Mouse (Mus musculus) CH12.LX (cell line): ENCODE results near the gene Chac1. TPM values are rescaled to one million over a fixed set of nuclear protein-coding genes. Genes with fewer than 3 reads are reported as not detected.

Experiments used
- DNase-seq: peaks from one replicate; pipeline ENCODE4 v3.0.0-alpha.2; 2013; ENCODE audit errors: extremely low read depth
- H3K27ac ChIP-seq: 2 replicates; pipeline ENCODE4 v1.5.1; 2012; ENCODE audit warnings: low read depth, mild to moderate bottlenecking, control low read depth, moderate library complexity; ENCODE audit not compliant: insufficient read depth
- H3K27me3 ChIP-seq: replicated peaks from 2 replicates; pipeline ENCODE3; 2012; ENCODE audit warnings: inconsistent platforms
- H3K36me3 ChIP-seq, 2 experiments: replicated peaks in 1 of 2; 2 replicates each; pipeline versions ENCODE3 to v1.6.1; 2012; ENCODE audit warnings: inconsistent platforms in 1 of 2, low read length in 1 of 2, mild to moderate bottlenecking in 1 of 2, mixed read lengths in 1 of 2, moderate library complexity in 1 of 2; ENCODE audit not compliant: control insufficient read depth in 1 of 2, insufficient read depth in 1 of 2
- H3K4me1 ChIP-seq, 2 experiments: 2 replicates each; pipeline ENCODE4 v1.6.1; 2012; ENCODE audit warnings: inconsistent platforms in 1 of 2, moderate library complexity in 1 of 2; ENCODE audit not compliant: insufficient read depth in 2 of 2, control insufficient read depth in 1 of 2
- H3K4me2 ChIP-seq: 2 replicates; pipeline ENCODE4 v1.6.1; 2012; ENCODE audit warnings: low read depth, mild to moderate bottlenecking, control low read depth; ENCODE audit not compliant: poor library complexity, insufficient read depth, severe bottlenecking
- H3K4me3 ChIP-seq, 3 experiments: fragments of 150-350 bp in 1 of 3; sonication (generic) in 1 of 3; replicated peaks in 1 of 3; 2 replicates each; pipeline versions ENCODE3 to v1.5.1; 2011 to 2012; ENCODE audit warnings: low read depth in 2 of 3, low read length in 2 of 3, mild to moderate bottlenecking in 2 of 3, moderate library complexity in 2 of 3, control low read depth in 1 of 3, improper control_type of control experiment in 1 of 3, inconsistent platforms in 1 of 3, mixed read lengths in 1 of 3; ENCODE audit not compliant: poor library complexity in 1 of 3
- H3K79me2 ChIP-seq: replicated peaks from 2 replicates; pipeline ENCODE4 v1.6.1; 2012; ENCODE audit warnings: mild to moderate bottlenecking, moderate library complexity; ENCODE audit not compliant: control insufficient read depth, poor library complexity, insufficient read depth, severe bottlenecking; ENCODE audit errors: extremely low read depth
- H3K9ac ChIP-seq: 2 replicates; pipeline ENCODE4 v1.6.1; 2012; ENCODE audit warnings: low read depth, mild to moderate bottlenecking, control low read depth, moderate library complexity; ENCODE audit not compliant: insufficient read depth
- H3K9me3 ChIP-seq: replicated peaks from 2 replicates; pipeline ENCODE3; 2012; ENCODE audit warnings: low read length, inconsistent platforms, mixed read lengths
- BHLHE40 ChIP-seq: IDR thresholded peaks from 2 replicates; pipeline ENCODE4 v1.6.1; 2011; ENCODE audit warnings: mild to moderate bottlenecking, low read depth, low read length, improper control_type of control experiment
- CHD2 ChIP-seq: IDR thresholded peaks from 2 replicates; pipeline ENCODE4 v1.6.1; 2011; ENCODE audit warnings: low read length, improper control_type of control experiment
- CTCF ChIP-seq, 2 experiments: IDR thresholded peaks in 1 of 2; conservative IDR thresholded peaks in 1 of 2; 2 replicates each; pipeline ENCODE4 v1.5.1; 2011 to 2012; ENCODE audit warnings: low read depth in 2 of 2, low read length in 2 of 2, improper control_type of control experiment in 1 of 2, inconsistent platforms in 1 of 2, mild to moderate bottlenecking in 1 of 2, moderate library complexity in 1 of 2
- E2F4 ChIP-seq: IDR thresholded peaks from 2 replicates; pipeline ENCODE4 v1.6.1; 2011; ENCODE audit warnings: low read depth, low read length, improper control_type of control experiment; ENCODE audit not compliant: insufficient replicate concordance
- ELF1 ChIP-seq: IDR thresholded peaks from 2 replicates; pipeline ENCODE4 v1.6.1; 2014; ENCODE audit warnings: low read depth, mild to moderate bottlenecking, inconsistent platforms, low read length, improper control_type of control experiment
- EP300 ChIP-seq: IDR thresholded peaks from 2 replicates; pipeline ENCODE4 v1.6.1; 2011; ENCODE audit warnings: low read length, improper control_type of control experiment
- ETS1 ChIP-seq: conservative IDR thresholded peaks from 2 replicates; pipeline ENCODE4 v1.6.1; 2012; ENCODE audit warnings: low read depth, mild to moderate bottlenecking, inconsistent platforms, low read length, improper control_type of control experiment, moderate library complexity
- MAZ ChIP-seq: IDR thresholded peaks from 2 replicates; pipeline ENCODE4 v1.6.1; 2012; ENCODE audit warnings: low read depth, mild to moderate bottlenecking, inconsistent platforms, low read length, improper control_type of control experiment, moderate library complexity
- MEF2A ChIP-seq: IDR thresholded peaks from 2 replicates; pipeline ENCODE4 v1.6.1; 2014; ENCODE audit warnings: low read depth, mild to moderate bottlenecking, inconsistent platforms, low read length, improper control_type of control experiment, borderline replicate concordance
- MXI1 ChIP-seq: IDR thresholded peaks from 2 replicates; pipeline ENCODE4 v1.6.1; 2011; ENCODE audit warnings: mild to moderate bottlenecking, low read depth, low read length, improper control_type of control experiment
- MYC ChIP-seq: IDR thresholded peaks from 2 replicates; pipeline ENCODE4 v1.6.1; 2011; ENCODE audit warnings: low read depth, mild to moderate bottlenecking, improper control_type of control experiment, low read length
- NELFE ChIP-seq: IDR thresholded peaks from 2 replicates; pipeline ENCODE4 v1.6.1; 2011; ENCODE audit warnings: low read depth, low read length, improper control_type of control experiment
- PAX5 ChIP-seq: IDR thresholded peaks from 2 replicates; pipeline ENCODE4 v1.6.1; 2012; ENCODE audit warnings: low read length, inconsistent platforms, mixed read lengths
- POLR2A ChIP-seq: IDR thresholded peaks from 2 replicates; pipeline ENCODE4 v1.6.1; 2011; ENCODE audit warnings: low read depth, mild to moderate bottlenecking, improper control_type of control experiment, low read length
- POLR2AphosphoS2 ChIP-seq: IDR thresholded peaks from 2 replicates; pipeline ENCODE4 v1.6.1; 2011; ENCODE audit warnings: low read depth, low read length, improper control_type of control experiment
- RAD21 ChIP-seq: IDR thresholded peaks from 2 replicates; pipeline ENCODE4 v1.6.1; 2011; ENCODE audit warnings: low read depth, mild to moderate bottlenecking, low read length, improper control_type of control experiment, moderate library complexity
- RCOR1 ChIP-seq: conservative IDR thresholded peaks from 2 replicates; pipeline ENCODE4 v1.6.1; 2012; ENCODE audit warnings: low read depth, mild to moderate bottlenecking, inconsistent platforms, low read length, improper control_type of control experiment
- SIN3A ChIP-seq: IDR thresholded peaks from 2 replicates; pipeline ENCODE4 v1.6.1; 2012; ENCODE audit warnings: low read length, improper control_type of control experiment, inconsistent platforms
- SMC3 ChIP-seq: IDR thresholded peaks from 2 replicates; pipeline ENCODE4 v1.6.1; 2011; ENCODE audit warnings: low read depth, low read length, improper control_type of control experiment
- UBTF ChIP-seq: IDR thresholded peaks from 2 replicates; pipeline ENCODE4 v1.6.1; 2012; ENCODE audit warnings: low read depth, mild to moderate bottlenecking, inconsistent platforms, low read length, improper control_type of control experiment, moderate library complexity
- USF1 ChIP-seq: IDR thresholded peaks from 2 replicates; pipeline ENCODE4 v1.6.1; 2014; ENCODE audit warnings: low read depth, mild to moderate bottlenecking, inconsistent platforms, low read length, improper control_type of control experiment
- ZC3H11A ChIP-seq: IDR thresholded peaks from 2 replicates; pipeline ENCODE4 v1.6.1; 2012; ENCODE audit warnings: low read depth, mild to moderate bottlenecking, inconsistent platforms, low read length, improper control_type of control experiment
- ZKSCAN1 ChIP-seq: IDR thresholded peaks from 2 replicates; pipeline ENCODE4 v1.6.1; 2012; ENCODE audit warnings: low read depth, inconsistent platforms, low read length, improper control_type of control experiment, borderline replicate concordance
- ZMIZ1 ChIP-seq: IDR thresholded peaks from 2 replicates; pipeline ENCODE4 v1.6.1; 2012; ENCODE audit warnings: low read depth, mild to moderate bottlenecking, inconsistent platforms, low read length, improper control_type of control experiment
- ZNF384 ChIP-seq: IDR thresholded peaks from 2 replicates; pipeline ENCODE4 v1.6.1; 2012; ENCODE audit warnings: low read depth, low read length, improper control_type of control experiment, inconsistent platforms
- dilution Hi-C: fragments of 300-500 bp; cut with MboI; formaldehyde crosslinking; loops from 2 replicates; pipeline ENCODE4 v1.14.3; 2020; ENCODE audit warnings: low sequenced_read_pairs; ENCODE audit not compliant: extremely low pct_unique_long_range_greater_than_20kb, extremely low pct_ligation_motif_present
- in situ Hi-C: fragments of 300-500 bp; cut with MboI; formaldehyde crosslinking; loops from 3 replicates; pipeline ENCODE4 v1.14.3; 2019; ENCODE audit warnings: low sequenced_read_pairs, low pct_ligation_motif_present, low pct_unique_long_range_greater_than_20kb, mixed read lengths
- polyA plus RNA-seq: library from polyadenylated mRNA; unstranded; fragments of >175 nt; gene quantifications from 2 replicates; pipeline ENCODE4 v1.2.1, GENCODE M21; 2012; ENCODE audit warnings: low read depth; ENCODE audit not compliant: insufficient read length
- total RNA-seq, 2 experiments: library from RNA; depleted of rRNA; stranded (reverse); fragments of 300-350 nt in 1 of 2; fragments of >200 nt in 1 of 2; gene quantifications; 2 replicates each; pipeline ENCODE4 v1.2.3; 2012 to 2014

Gene Chac1
- total and polyA plus RNA-seq, 3 experiments, result 33.4 to 95.6 (median 49.2) TPM

GRCm38 (mm10) chr2:119327102-119327480 lies 23.9 kb upstream of the Chac1 start:
- Histone ChIP-seq H3K9ac (peak overlapping the region; percentile 27; the same call in 1 of the 2 replicates), H3K4me3 (peak overlapping the region; percentile 10 to 45 (median 37)), H3K27ac (no peak overlapping the region), H3K36me3 (no peaks in the 10 kb centered on the region), H3K4me2 (peak overlapping the region; percentile 96), H3K27me3 (peaks cover 69% of the 10 kb centered on the region), H3K4me1 (peaks cover 9 to 28% of the 10 kb centered on the region in 2 experiments), H3K9me3 (peaks cover 11% of the 10 kb centered on the region), H3K79me2 (no peaks in the 10 kb centered on the region)
- dilution Hi-C loops, result no loop called here
- TF ChIP-seq MAZ, result 0 out of 2 replicates have a peak, but pooled peaks have one; percentile 63
- no peak for TF ChIP-seq MYC
- peak; percentile 62; the same call in 1 of the 2 replicates for TF ChIP-seq CHD2
- no peak for TF ChIP-seq USF1
- 0 out of 2 replicates have a peak, but pooled peaks have one; percentile 27 for TF ChIP-seq MXI1
- TF ChIP-seq ZKSCAN1, result no peak
- peak; percentile 40 for TF ChIP-seq RAD21
- no peak for TF ChIP-seq EP300
- TF ChIP-seq SMC3, result peak; percentile 51
- no peak for TF ChIP-seq POLR2AphosphoS2
- TF ChIP-seq MEF2A, result peak; percentile 53; the same call in 1 of the 2 replicates
- 0 out of 2 replicates have a peak, but pooled peaks have one; percentile 19 for TF ChIP-seq POLR2A
- peak in 1 of 2 experiments; percentile 68; a peak in 2 of 4 replicates for TF ChIP-seq CTCF (conservative IDR thresholded peaks at IDR 0.05 in 1 of 2, IDR thresholded peaks at IDR 0.05 in 1 of 2; ENCODE audit: low read depth in 2 of 2, low read length in 2 of 2)
- peak; percentile 57; the same call in 1 of the 2 replicates for TF ChIP-seq SIN3A
- in situ Hi-C loops, result no loop called here
- no peak for DNase-seq

DNA sequence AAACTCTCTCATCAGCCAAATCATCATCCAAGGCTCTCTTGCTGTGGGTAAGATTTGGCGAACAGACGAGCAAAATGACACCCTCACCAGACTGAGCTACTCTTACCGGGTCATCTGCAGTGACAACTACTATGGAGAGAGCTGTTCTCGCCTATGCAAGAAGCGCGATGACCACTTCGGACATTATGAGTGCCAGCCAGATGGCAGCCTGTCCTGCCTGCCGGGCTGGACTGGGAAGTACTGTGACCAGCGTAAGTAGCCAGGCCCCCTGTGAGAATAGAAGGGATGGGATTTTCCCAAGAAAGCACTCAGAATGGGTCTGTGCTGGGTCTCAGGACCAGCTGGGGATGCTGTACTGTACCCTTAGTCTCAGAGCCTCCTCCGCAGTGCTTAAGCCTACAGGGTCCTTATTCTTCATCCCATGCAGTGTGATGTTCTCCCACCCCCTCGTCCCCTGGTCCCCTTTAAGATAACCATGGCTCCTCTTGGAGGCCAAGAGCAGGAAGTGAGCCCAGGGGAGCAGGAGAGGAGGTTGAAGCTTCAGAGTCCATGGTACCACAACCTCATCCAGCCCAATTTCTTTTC lies 23.0 kb upstream of the Chac1 start:
- no peaks in the 10 kb centered on the region for H3K36me3 ChIP-seq
- no peak overlapping the region for H3K4me2 ChIP-seq
- H3K9me3 ChIP-seq, result peaks cover 3% of the 10 kb centered on the region
- H3K79me2 ChIP-seq, result no peaks in the 10 kb centered on the region
- H3K27ac ChIP-seq, result no peak overlapping the region
- DNase-seq, result no peak
- no peak overlapping the region for H3K4me3 ChIP-seq
- no peak overlapping the region for H3K9ac ChIP-seq
- dilution Hi-C loops, result no loop called here
- H3K27me3 ChIP-seq, result peaks cover 75% of the 10 kb centered on the region
- TF ChIP-seq E2F4 (no peak), ZMIZ1 (no peak), ZC3H11A (no peak), PAX5 (no peak), ETS1 (no peak), UBTF (no peak), ELF1 (no peak), ZKSCAN1 (no peak), ZNF384 (no peak), BHLHE40 (no peak), NELFE (no peak), RCOR1 (no peak), MEF2A (no peak)
- peaks cover 9 to 28% of the 10 kb centered on the region in 2 experiments for H3K4me1 ChIP-seq
- in situ Hi-C loops, result no loop called here
